Mouse (Mus musculus): ENCODE measurements around the gene Gm5108. TPM values are rescaled to one million over a fixed set of nuclear protein-coding genes. Genes with fewer than 3 reads are reported as not detected.

Gm5108 gene
- polyA plus RNA-seq, 1 experiment from 2014 or later: not detected

GRCm38 (mm10) chr5:67961708-67962629, 20.5 kb downstream of the Gm5108 start:
- ATAC-seq (replicated peaks; ENCODE audit: low FRiP score, low read depth) (no peak), DNase-seq (ENCODE audit: low spot score) (no peak)
- H3K27ac ChIP-seq: no peak overlapping the region
- no peak for TF ChIP-seq CTCF (IDR thresholded peaks at IDR 0.05; ENCODE audit: low read depth)
- no peaks in the 10 kb centered on the region for H3K4me1 ChIP-seq (replicated peaks; ENCODE audit: insufficient read depth, low read length)
- no peak overlapping the region for H3K4me3 ChIP-seq (replicated peaks; ENCODE audit: low read depth, low read length)
- no peaks in the 10 kb centered on the region for H3K27me3 ChIP-seq (ENCODE audit: insufficient read depth, low read length)
- no peak overlapping the region for H3K4me2 ChIP-seq (ENCODE audit: low read length)
- H3K9ac ChIP-seq (ENCODE audit: low read depth, low read length): no peak overlapping the region
- no peaks in the 10 kb centered on the region for H3K36me3 ChIP-seq (ENCODE audit: insufficient read depth, low read length)
- 76% methylated on average over 7 of the region's 7 CpGs for WGBS
- no peaks in the 10 kb centered on the region for H3K9me3 ChIP-seq (replicated peaks; ENCODE audit: low read length)

GRCm38 (mm10) chr5:67969536-67969935, 28.1 kb downstream of the Gm5108 start:
- no peak for ATAC-seq (replicated peaks; ENCODE audit: low FRiP score, low read depth)

GRCm38 (mm10) chr5:67981946-67982526, 40.6 kb downstream of the Gm5108 start:
- DNase-seq (ENCODE audit: low spot score) (no peak), ATAC-seq (replicated peaks; ENCODE audit: low FRiP score, low read depth) (no peak)
- Histone ChIP-seq H3K4me1 (replicated peaks; ENCODE audit: insufficient read depth, low read length) (no peaks in the 10 kb centered on the region), H3K36me3 (ENCODE audit: insufficient read depth, low read length) (no peaks in the 10 kb centered on the region), H3K27me3 (ENCODE audit: insufficient read depth, low read length) (no peaks in the 10 kb centered on the region), H3K4me3 (replicated peaks; ENCODE audit: low read depth, low read length) (no peak overlapping the region), H3K4me2 (ENCODE audit: low read length) (no peak overlapping the region), H3K9ac (ENCODE audit: low read depth, low read length) (no peak overlapping the region), H3K27ac (no peak overlapping the region), H3K9me3 (replicated peaks; ENCODE audit: low read length) (no peaks in the 10 kb centered on the region)
- 54% methylated on average over 3 of the region's 3 CpGs for WGBS
- TF ChIP-seq CTCF (IDR thresholded peaks at IDR 0.05; ENCODE audit: low read depth): no peak

More at GRCm38 (mm10) chr5:67969536-67969935, 28.1 kb downstream of the Gm5108 start:
- H3K9me3 ChIP-seq (replicated peaks; ENCODE audit: low read length): no peaks in the 10 kb centered on the region
- 81% methylated on average over 7 of the region's 7 CpGs for WGBS
- H3K27ac ChIP-seq: no peak overlapping the region
- no peak overlapping the region for H3K9ac ChIP-seq (ENCODE audit: low read depth, low read length)
- TF ChIP-seq CTCF (IDR thresholded peaks at IDR 0.05; ENCODE audit: low read depth): no peak
- H3K4me1 ChIP-seq (replicated peaks; ENCODE audit: insufficient read depth, low read length): no peaks in the 10 kb centered on the region
- no peak overlapping the region for H3K4me3 ChIP-seq (replicated peaks; ENCODE audit: low read depth, low read length)
- no peak for DNase-seq (ENCODE audit: low spot score)
- no peaks in the 10 kb centered on the region for H3K27me3 ChIP-seq (ENCODE audit: insufficient read depth, low read length)
- no peak overlapping the region for H3K4me2 ChIP-seq (ENCODE audit: low read length)
- no peaks in the 10 kb centered on the region for H3K36me3 ChIP-seq (ENCODE audit: insufficient read depth, low read length)

GRCm38 (mm10) chr5:67990426-67990825, 49.0 kb downstream of the Gm5108 start:
- Histone ChIP-seq H3K9ac (ENCODE audit: low read depth, low read length) (no peak overlapping the region), H3K4me2 (ENCODE audit: low read length) (no peak overlapping the region), H3K27me3 (ENCODE audit: insufficient read depth, low read length) (no peaks in the 10 kb centered on the region), H3K4me1 (replicated peaks; ENCODE audit: insufficient read depth, low read length) (no peaks in the 10 kb centered on the region), H3K27ac (no peak overlapping the region), H3K9me3 (replicated peaks; ENCODE audit: low read length) (no peaks in the 10 kb centered on the region), H3K4me3 (replicated peaks; ENCODE audit: low read depth, low read length) (no peak overlapping the region), H3K36me3 (ENCODE audit: insufficient read depth, low read length) (no peaks in the 10 kb centered on the region)
- TF ChIP-seq CTCF (IDR thresholded peaks at IDR 0.05; ENCODE audit: low read depth): no peak
- peak; percentile 23 for DNase-seq (ENCODE audit: low spot score)
- no peak for ATAC-seq (replicated peaks; ENCODE audit: low FRiP score, low read depth)

- Histone ChIP-seq H3K9ac (ENCODE audit: low read depth, low read length) (no peak overlapping the region), H3K4me3 (replicated peaks; ENCODE audit: low read depth, low read length) (no peak overlapping the region), H3K36me3 (ENCODE audit: insufficient read depth, low read length) (no peaks in the 10 kb centered on the region), H3K9me3 (replicated peaks; ENCODE audit: low read length) (no peaks in the 10 kb centered on the region), H3K27ac (no peak overlapping the region), H3K27me3 (ENCODE audit: insufficient read depth, low read length) (no peaks in the 10 kb centered on the region), H3K4me2 (ENCODE audit: low read length) (no peak overlapping the region), H3K4me1 (replicated peaks; ENCODE audit: insufficient read depth, low read length) (no peaks in the 10 kb centered on the region)
- 96% methylated on average over 6 of the region's 6 CpGs for WGBS
- no peak for ATAC-seq (replicated peaks; ENCODE audit: low FRiP score, low read depth)
- no peak for TF ChIP-seq CTCF (IDR thresholded peaks at IDR 0.05; ENCODE audit: low read depth)
- no peak for DNase-seq (ENCODE audit: low spot score)
These were observed 61.1 kb downstream of the Gm5108 start for GRCm38 (mm10) chr5:68002611-68003010.

- Histone ChIP-seq H3K27ac (no peak overlapping the region), H3K27me3 (ENCODE audit: insufficient read depth, low read length) (no peaks in the 10 kb centered on the region), H3K9ac (ENCODE audit: low read depth, low read length) (no peak overlapping the region), H3K4me3 (replicated peaks; ENCODE audit: low read depth, low read length) (no peak overlapping the region), H3K4me2 (ENCODE audit: low read length) (no peak overlapping the region), H3K36me3 (ENCODE audit: insufficient read depth, low read length) (no peaks in the 10 kb centered on the region), H3K9me3 (replicated peaks; ENCODE audit: low read length) (no peaks in the 10 kb centered on the region), H3K4me1 (replicated peaks; ENCODE audit: insufficient read depth, low read length) (no peaks in the 10 kb centered on the region)
- DNase-seq (ENCODE audit: low spot score) (no peak), ATAC-seq (replicated peaks; ENCODE audit: low FRiP score, low read depth) (no peak)
- no peak for TF ChIP-seq CTCF (IDR thresholded peaks at IDR 0.05; ENCODE audit: low read depth)
- 28% methylated on average over 2 of the region's 2 CpGs for WGBS
These were observed 62.4 kb downstream of the Gm5108 start for GRCm38 (mm10) chr5:68003904-68004303.
